Mouse (Mus musculus) E14TG2a.4 (cell line): ENCODE measurements around the gene H2afv.

Experiments
- H3K27me3 ChIP-seq: 2 replicates; pipeline ENCODE4 v1.6.1; 2014; ENCODE audit warnings: low read length, control low read depth; ENCODE audit not compliant: insufficient read depth
- H3K36me3 ChIP-seq: 2 replicates; pipeline ENCODE4 v1.6.1; 2014; ENCODE audit warnings: low read length, control low read depth; ENCODE audit not compliant: insufficient read depth
- H3K4me1 ChIP-seq: replicated peaks from 2 replicates; pipeline ENCODE4 v1.6.1; 2014; ENCODE audit warnings: low read depth, low read length, control low read depth
- H3K4me3 ChIP-seq: replicated peaks from 2 replicates; pipeline ENCODE4 v1.5.1; 2014; ENCODE audit warnings: mild to moderate bottlenecking, low read length
- H3K9me3 ChIP-seq: 2 replicates; pipeline ENCODE4 v1.6.1; 2014; ENCODE audit warnings: low read length, control low read depth
- CTCF ChIP-seq: conservative IDR thresholded peaks from 2 replicates; pipeline ENCODE4 v1.5.1; 2014; ENCODE audit warnings: low read length
- NANOG ChIP-seq: IDR thresholded peaks from 2 replicates; pipeline ENCODE4 v1.6.1; 2014; ENCODE audit warnings: borderline replicate concordance, low read length, mixed read lengths
- POU5F1 ChIP-seq: IDR thresholded peaks from 2 replicates; pipeline ENCODE4 v1.6.1; 2014; ENCODE audit warnings: low read length, borderline replicate concordance

The H2afv gene

DNA sequence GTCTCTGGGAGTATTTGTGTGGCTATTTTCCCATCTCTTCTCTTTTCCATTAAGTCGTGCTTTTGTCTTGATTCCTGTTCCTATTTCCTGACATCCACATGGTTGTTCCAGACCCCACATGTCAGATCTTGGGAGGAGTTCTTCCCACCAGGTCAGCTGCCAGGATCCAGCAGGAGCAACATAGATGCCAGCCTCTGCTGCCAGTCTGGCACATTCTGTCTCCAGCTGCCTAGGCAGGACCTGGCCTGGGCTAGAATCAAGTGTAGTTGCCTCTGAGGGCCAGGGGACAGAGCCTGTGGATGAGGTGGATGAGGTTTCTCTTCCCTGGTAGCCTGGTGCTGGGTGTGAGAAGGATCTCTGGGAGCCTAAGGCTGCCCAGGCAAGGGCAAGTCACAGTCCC, 50.4 kb downstream of the H2afv start:
- no peak overlapping the region for H3K4me3 ChIP-seq
- H3K36me3 ChIP-seq, result peaks cover 85% of the 10 kb centered on the region
- no peak for TF ChIP-seq CTCF
- no peak for TF ChIP-seq NANOG
- TF ChIP-seq POU5F1, result no peak
- peaks cover 14% of the 10 kb centered on the region for H3K9me3 ChIP-seq
- H3K27me3 ChIP-seq, result no peaks in the 10 kb centered on the region
- peaks cover 51% of the 10 kb centered on the region for H3K4me1 ChIP-seq

GRCm38 (mm10) chr11:6392857-6393256, 51.4 kb downstream of the H2afv start:
- Histone ChIP-seq H3K4me1 (peaks cover 56% of the 10 kb centered on the region), H3K4me3 (no peak overlapping the region), H3K36me3 (peaks cover 75% of the 10 kb centered on the region), H3K9me3 (peaks cover 14% of the 10 kb centered on the region), H3K27me3 (no peaks in the 10 kb centered on the region)
- TF ChIP-seq POU5F1 (no peak), NANOG (no peak)

GRCm38 (mm10) chr11:6391516-6392276, 52.5 kb downstream of the H2afv start:
- Histone ChIP-seq H3K36me3 (peaks cover 64% of the 10 kb centered on the region), H3K4me1 (peaks cover 54% of the 10 kb centered on the region), H3K27me3 (no peaks in the 10 kb centered on the region), H3K9me3 (peaks cover 14% of the 10 kb centered on the region), H3K4me3 (no peak overlapping the region)
- TF ChIP-seq NANOG (no peak), POU5F1 (no peak), CTCF (no peak)

- Histone ChIP-seq H3K27me3 (no peaks in the 10 kb centered on the region), H3K36me3 (peaks cover 52% of the 10 kb centered on the region), H3K4me1 (peaks cover 52% of the 10 kb centered on the region), H3K4me3 (peak overlapping the region; percentile 95), H3K9me3 (peaks cover 6% of the 10 kb centered on the region)
- TF ChIP-seq POU5F1 (no peak), NANOG (no peak), CTCF (no peak)
Observed at GRCm38 (mm10) chr11:6390376-6391053, 53.7 kb downstream of the H2afv start.

DNA sequence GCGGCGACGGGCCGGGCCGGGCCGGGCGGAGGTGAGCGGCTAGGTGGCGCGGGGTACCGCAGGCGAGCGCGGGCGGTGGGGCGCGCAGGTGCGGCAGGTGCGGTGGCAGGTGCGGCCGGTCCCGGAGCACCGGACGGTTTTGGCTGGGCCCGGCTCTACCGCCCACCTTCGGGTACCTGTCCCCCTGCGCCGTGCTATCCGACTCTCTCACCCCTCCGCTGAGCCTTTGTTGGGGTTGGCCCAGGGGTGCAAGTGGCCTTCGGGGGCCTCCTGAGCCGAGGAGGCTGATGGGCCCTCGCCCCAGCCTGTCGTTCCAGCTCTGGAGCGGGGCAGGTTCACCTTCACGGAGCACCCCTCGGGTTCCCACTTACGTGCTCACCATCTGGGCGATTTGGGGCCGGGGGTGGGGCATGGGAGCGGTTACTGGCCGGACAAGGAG, 54.7 kb downstream of the H2afv start:
- peaks cover 43% of the 10 kb centered on the region for H3K4me1 ChIP-seq
- H3K9me3 ChIP-seq, result no peaks in the 10 kb centered on the region
- H3K4me3 ChIP-seq, result peak overlapping the region; percentile 95
- peaks cover 42% of the 10 kb centered on the region for H3K36me3 ChIP-seq
- no peak for TF ChIP-seq POU5F1
- no peak for TF ChIP-seq CTCF
- no peak for TF ChIP-seq NANOG
- no peaks in the 10 kb centered on the region for H3K27me3 ChIP-seq

DNA sequence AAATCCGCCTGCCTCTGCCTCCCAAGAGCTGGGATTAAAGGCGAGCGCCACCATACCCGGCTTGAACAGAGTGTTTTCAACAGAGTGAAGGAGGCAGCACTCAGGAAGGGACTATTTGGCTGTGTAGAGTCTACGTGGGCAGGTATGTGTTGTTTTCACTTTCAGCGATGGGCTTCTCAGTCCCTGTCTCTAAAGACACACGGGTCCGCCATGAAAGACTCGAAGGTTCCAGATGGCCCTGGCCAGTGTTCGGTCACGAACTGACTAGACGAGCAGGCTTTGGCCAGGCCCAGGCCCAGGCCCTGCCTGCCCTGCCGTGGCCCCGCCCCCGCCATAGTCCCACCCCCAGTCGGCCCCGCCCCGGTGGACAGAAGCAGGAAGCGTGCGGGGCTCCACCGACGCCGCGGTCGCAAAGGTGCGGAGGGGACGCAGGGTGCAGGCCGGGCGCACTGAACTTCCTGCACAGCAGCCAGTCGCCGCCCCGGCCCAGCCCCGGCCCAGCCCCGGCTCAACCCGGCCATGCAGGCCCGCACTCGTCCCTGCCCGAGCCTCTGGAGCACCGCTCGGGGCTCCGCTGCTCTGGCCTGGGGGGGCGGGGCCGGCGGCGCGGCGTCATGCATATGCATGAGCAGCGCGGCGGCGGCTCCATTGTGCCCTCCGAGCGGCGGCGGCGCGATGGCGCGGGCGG, 55.4 kb downstream of the H2afv start, which contains the start of gene Zmiz2:
Zmiz2 (plus strand) TSS at position 349 of the 688 bp plus-strand sequence.
- H3K27me3 ChIP-seq, result no peaks in the 10 kb centered on the region

GRCm38 (mm10) chr11:6388126-6388725, 56.0 kb downstream of the H2afv start:
- Histone ChIP-seq H3K27me3 (no peaks in the 10 kb centered on the region), H3K36me3 (peaks cover 31% of the 10 kb centered on the region), H3K4me3 (peak overlapping the region; percentile 95), H3K4me1 (peaks cover 34% of the 10 kb centered on the region), H3K9me3 (no peaks in the 10 kb centered on the region)
- TF ChIP-seq CTCF (no peak), POU5F1 (no peak), NANOG (no peak)

More for the DNA sequence above, 55.4 kb downstream of the H2afv start, which contains the start of gene Zmiz2:
- H3K4me3 ChIP-seq, result peak within 1 kb of the TSS; percentile 95
- no peaks in the 10 kb centered on the region for H3K9me3 ChIP-seq
- H3K4me1 ChIP-seq, result peaks cover 37% of the 10 kb centered on the region
- TF ChIP-seq POU5F1 (no peak), NANOG (no peak), CTCF (no peak)
- H3K36me3 ChIP-seq, result peaks cover 35% of the 10 kb centered on the region

GRCm38 (mm10) chr11:6380916-6381315, 63.3 kb downstream of the H2afv start:
- no peak for TF ChIP-seq CTCF
- TF ChIP-seq NANOG, result no peak
- no peak for TF ChIP-seq POU5F1
- peaks cover 11% of the 10 kb centered on the region; the same call in 1 of the 2 replicates for H3K4me1 ChIP-seq
- no peaks in the 10 kb centered on the region for H3K27me3 ChIP-seq
- no peaks in the 10 kb centered on the region for H3K9me3 ChIP-seq
- H3K4me3 ChIP-seq, result no peak overlapping the region
- no peaks in the 10 kb centered on the region for H3K36me3 ChIP-seq
